ENCODE assay signal across 17 mouse cellular contexts in genomic region chr10:83013984-83014383, GRCm38 (mm10). TPM values are rescaled to one million over a fixed set of nuclear protein-coding genes. Genes with fewer than 3 reads are reported as not detected.
DNase-seq lines count a peak whose midpoint lies in the region; ATAC-seq lines count a peak whose summit lies in the region.
"Had no signal": no experiment of that assay in that cellular context is flagged by ENCODE, and none has a peak within 500 bp of the region (broad histone marks: within the 10 kb centered on the region; RNA-seq: fewer than 3 reads in every experiment).

No protein-coding gene starts in this region.

- peaks cover 15% of the 10 kb centered on the region for H3K9me3 ChIP-seq in megakaryocyte, embryonic 14.5 days
- H3K9me3 ChIP-seq in liver, embryonic 13.5 days (replicated peaks), result peaks cover 2% of the 10 kb centered on the region; the same call in 1 of the 2 replicates
- H3K9me3 ChIP-seq: midbrain, embryonic 10.5 days; neural tube, embryonic 13.5 days had no signal

- H3K36me3 ChIP-seq in megakaryocyte, embryonic 14.5 days (replicated peaks; ENCODE audit: low read length), result peaks cover 76% of the 10 kb centered on the region
- H3K36me3 ChIP-seq in liver, embryonic 13.5 days, result no peaks in the 10 kb centered on the region; the same call in 1 of the 2 replicates
- H3K36me3 ChIP-seq: midbrain, embryonic 10.5 days; neural tube, embryonic 13.5 days had no signal

- peak overlapping the region; percentile 60 for H3K4me2 ChIP-seq in liver, embryonic 13.5 days
- H3K4me2 ChIP-seq: hindbrain, embryonic 14.5 days; neural tube, embryonic 13.5 days had no signal

- DNase-seq in liver, embryonic 13.5 days, result peak; percentile 60
- DNase-seq in left cerebral cortex, postnatal 4 days, result no peak
- no peak for DNase-seq in natural killer cell, adult 2 months (ENCODE audit: low spot score in 2 of 2)
- DNase-seq in right cerebral cortex, postnatal 25 days, result no peak
- DNase-seq: cerebellum, adult 2 months; gastrocnemius, postnatal 14 days; kidney, adult 11 months; kidney, postnatal 25 days; layer of hippocampus, adult 9-11 months; thymus, postnatal 25 days had no signal

- no peaks in the 10 kb centered on the region for H3K27me3 ChIP-seq in megakaryocyte, embryonic 14.5 days (replicated peaks)
- no peaks in the 10 kb centered on the region for H3K27me3 ChIP-seq in liver, embryonic 13.5 days
- H3K27me3 ChIP-seq: neural tube, embryonic 13.5 days had no signal

- H3K4me1 ChIP-seq in megakaryocyte, embryonic 14.5 days, result peaks cover 83% of the 10 kb centered on the region
- peaks cover 93% of the 10 kb centered on the region for H3K4me1 ChIP-seq in liver, embryonic 13.5 days (replicated peaks)

- H3K27ac ChIP-seq in liver, embryonic 13.5 days, result peak overlapping the region; percentile 98
- H3K27ac ChIP-seq: hindbrain, embryonic 14.5 days; midbrain, embryonic 10.5 days; neural tube, embryonic 13.5 days had no signal

- ATAC-seq in megakaryocyte, adult 5-6 weeks (ENCODE audit: poor library complexity, severe bottlenecking), result no peak
- peak; percentile 20 for ATAC-seq in erythroblast, adult 5-6 weeks (replicated peaks; ENCODE audit: low FRiP score, poor library complexity, severe bottlenecking)
- ATAC-seq in liver, embryonic 13.5 days (ENCODE audit: low read depth), result peak; percentile 70
- ATAC-seq: lung, postnatal 0 days had no signal

- peak overlapping the region; percentile 65 for H3K9ac ChIP-seq in liver, embryonic 13.5 days
- H3K9ac ChIP-seq: hindbrain, embryonic 14.5 days; neural tube, embryonic 13.5 days had no signal

- 19% methylated on average over 4 of the region's 4 CpGs for WGBS in liver, embryonic 13.5 days (ENCODE audit: insufficient replicate concordance)

- intact Hi-C loops in left cerebral cortex, postnatal 4 days (cut with DNase I), result no loop called here

- H3K4me3 ChIP-seq in megakaryocyte, embryonic 14.5 days (replicated peaks), result peak overlapping the region; percentile 57
- H3K4me3 ChIP-seq in liver, embryonic 13.5 days (replicated peaks), result 0 out of 2 replicates have a peak overlapping the region, but pooled peaks have one; percentile 6
- H3K4me3 ChIP-seq: midbrain, embryonic 10.5 days; neural tube, embryonic 13.5 days had no signal

RNA-seq across cellular contexts. Expression of gene Chst11, which starts 28.7 kb away (rescaled TPM):
- polyA plus RNA-seq in megakaryocyte, embryonic 14.5 days (2012; ENCODE audit: insufficient read depth, low replicate concordance), result 10.4 and 12.4 TPM in 2 replicates
- total RNA-seq in megakaryocyte, adult 5-6 weeks (2015), result 2.6 and 3.2 TPM in 2 replicates
- total RNA-seq in megakaryocyte, adult 5-6 weeks (2017), result 3.9 and 5.9 TPM in 2 replicates
- total RNA-seq in erythroblast, adult 5-6 weeks (2015; ENCODE audit: low replicate concordance), result 1.7 and 7.3 TPM in 2 replicates
- total RNA-seq in erythroblast, adult 5-6 weeks (2017; ENCODE audit: low replicate concordance), result 7.0 and 9.5 TPM in 2 replicates
- polyA plus RNA-seq in liver, embryonic 13.5 days (2015; fragmentation: Nextera tagmentation; extraction: Ambion mirVana), result 1.2 and 1.3 TPM in 2 replicates
- total RNA-seq in left cerebral cortex, postnatal 4 days (2021), result 10 to 100 TPM; 22.4 to 26.0 TPM
